Mouse (Mus musculus): ENCODE results near the gene Agfg2. TPM values are rescaled to one million over a fixed set of nuclear protein-coding genes. Genes with fewer than 3 reads are reported as not detected.

Gene Agfg2
- polyA plus RNA-seq, 1 experiment from 2014 or later: 30.5 TPM

- Histone ChIP-seq H3K4me1 (ENCODE audit: control insufficient read depth, low read depth, low read length) (peaks cover 19% of the 10 kb centered on the region), H3K27me3 (ENCODE audit: control insufficient read depth, insufficient read depth, low read depth, low read length) (no peaks in the 10 kb centered on the region), H3K4me2 (ENCODE audit: low read depth, low read length) (peak overlapping the region; percentile 11; the same call in 1 of the 2 replicates), H3K9ac (ENCODE audit: low read depth, low read length) (peak overlapping the region; percentile 15; the same call in 1 of the 2 replicates), H3K27ac (ENCODE audit: low read length) (peak overlapping the region; percentile 61), H3K9me3 (replicated peaks; ENCODE audit: control insufficient read depth, low read length) (no peaks in the 10 kb centered on the region), H3K4me3 (ENCODE audit: low read depth, low read length) (no peak overlapping the region), H3K36me3 (ENCODE audit: control insufficient read depth, insufficient read depth) (no peaks in the 10 kb centered on the region)
- no peak; the same call in 1 of the 2 replicates for ATAC-seq (ENCODE audit: low read depth)
- 42% methylated on average over 12 of the region's 12 CpGs for WGBS (ENCODE audit: insufficient replicate concordance)
Observed at GRCm38 (mm10) chr5:137610548-137611244, 73.8 kb downstream of the Agfg2 start.

DNA sequence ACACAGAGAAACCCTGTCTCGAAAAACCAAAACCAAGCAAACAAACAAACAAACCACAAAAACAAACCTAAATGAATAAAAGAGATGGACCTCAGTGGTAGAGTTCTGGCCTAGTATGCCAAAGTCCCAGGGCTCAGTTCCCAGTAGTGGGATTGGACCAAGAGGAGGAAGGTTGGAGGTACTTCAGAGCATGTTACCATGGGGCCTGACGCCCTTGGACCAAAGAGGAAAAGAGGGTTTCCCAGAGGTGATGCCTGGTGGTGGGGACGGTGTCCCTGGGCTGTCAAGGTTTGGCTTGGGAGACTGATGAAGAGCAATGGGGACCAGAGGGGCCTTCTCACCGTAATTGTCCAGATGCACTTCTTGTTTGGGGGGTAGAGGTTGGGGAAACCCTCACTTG lies 74.5 kb downstream of the Agfg2 start:
- Histone ChIP-seq H3K9me3 (replicated peaks; ENCODE audit: control insufficient read depth, low read length) (no peaks in the 10 kb centered on the region), H3K36me3 (ENCODE audit: control insufficient read depth, insufficient read depth) (no peaks in the 10 kb centered on the region), H3K27me3 (ENCODE audit: control insufficient read depth, insufficient read depth, low read depth, low read length) (no peaks in the 10 kb centered on the region), H3K9ac (ENCODE audit: low read depth, low read length) (no peak overlapping the region), H3K27ac (ENCODE audit: low read length) (no peak overlapping the region), H3K4me2 (ENCODE audit: low read depth, low read length) (no peak overlapping the region), H3K4me1 (ENCODE audit: control insufficient read depth, low read depth, low read length) (peaks cover 25% of the 10 kb centered on the region), H3K4me3 (ENCODE audit: low read depth, low read length) (no peak overlapping the region)
- no peak for ATAC-seq (ENCODE audit: low read depth)
- WGBS (ENCODE audit: insufficient replicate concordance): 72% methylated on average over 4 of the region's 4 CpGs

DNA sequence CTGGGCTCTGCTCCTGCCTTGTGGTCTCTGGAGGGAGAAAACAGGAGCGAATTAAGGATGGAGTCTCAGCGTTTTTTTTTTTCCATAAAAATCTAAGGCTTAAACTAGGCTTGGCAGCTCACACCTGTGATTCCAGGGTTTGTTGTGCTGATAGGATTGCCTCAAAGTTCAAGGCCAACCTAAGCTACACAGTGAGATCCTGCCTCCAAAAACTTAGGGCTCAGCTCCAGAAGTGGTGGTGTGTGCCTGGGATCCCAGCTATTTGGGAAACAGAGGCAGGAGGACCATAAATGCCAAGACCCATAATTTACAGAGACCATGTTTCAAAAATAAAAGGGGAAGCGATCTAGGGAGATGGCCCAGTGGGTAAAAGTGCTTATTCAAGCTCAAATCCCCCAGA lies 75.2 kb downstream of the Agfg2 start:
- H3K27ac ChIP-seq (ENCODE audit: low read length): no peak overlapping the region
- no peaks in the 10 kb centered on the region for H3K27me3 ChIP-seq (ENCODE audit: control insufficient read depth, insufficient read depth, low read depth, low read length)
- no peaks in the 10 kb centered on the region for H3K9me3 ChIP-seq (replicated peaks; ENCODE audit: control insufficient read depth, low read length)
- H3K4me2 ChIP-seq (ENCODE audit: low read depth, low read length): no peak overlapping the region
- no peak overlapping the region for H3K4me3 ChIP-seq (ENCODE audit: low read depth, low read length)
- ATAC-seq (ENCODE audit: low read depth): no peak
- 61% methylated on average over 3 of the region's 3 CpGs for WGBS (ENCODE audit: insufficient replicate concordance)
- peaks cover 27% of the 10 kb centered on the region for H3K4me1 ChIP-seq (ENCODE audit: control insufficient read depth, low read depth, low read length)
- H3K9ac ChIP-seq (ENCODE audit: low read depth, low read length): no peak overlapping the region
- H3K36me3 ChIP-seq (ENCODE audit: control insufficient read depth, insufficient read depth): no peaks in the 10 kb centered on the region

DNA sequence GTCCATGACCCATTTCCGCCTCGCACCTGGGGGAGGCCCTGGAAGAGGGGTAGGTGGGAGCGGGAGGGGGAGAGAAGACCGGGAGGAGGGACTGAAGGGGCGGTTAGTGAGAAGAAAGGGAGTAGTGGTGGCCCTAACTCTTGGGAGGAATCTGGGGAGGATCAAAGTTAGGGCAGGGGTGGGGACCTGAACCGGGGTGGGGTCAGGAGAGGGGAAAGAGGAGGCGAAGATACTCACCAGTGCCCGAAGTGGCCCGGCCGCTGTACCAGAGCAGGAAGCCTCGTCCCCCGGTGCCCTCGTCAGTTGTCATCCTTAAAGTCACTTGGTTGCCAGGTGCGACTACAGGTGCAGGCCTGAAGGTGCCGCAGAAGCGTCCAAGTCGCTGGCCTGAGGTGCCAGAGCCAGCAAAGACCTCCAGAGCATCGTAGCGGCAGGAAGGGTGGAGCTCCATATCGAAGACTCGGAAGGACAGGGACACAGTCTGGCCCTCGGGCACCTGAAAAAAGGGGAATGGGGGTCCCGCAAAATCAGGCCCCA lies 75.8 kb downstream of the Agfg2 start:
- Histone ChIP-seq H3K36me3 (ENCODE audit: control insufficient read depth, insufficient read depth) (no peaks in the 10 kb centered on the region), H3K4me2 (ENCODE audit: low read depth, low read length) (no peak overlapping the region), H3K4me3 (ENCODE audit: low read depth, low read length) (no peak overlapping the region), H3K27me3 (ENCODE audit: control insufficient read depth, insufficient read depth, low read depth, low read length) (no peaks in the 10 kb centered on the region), H3K4me1 (ENCODE audit: control insufficient read depth, low read depth, low read length) (peaks cover 28% of the 10 kb centered on the region), H3K9ac (ENCODE audit: low read depth, low read length) (no peak overlapping the region), H3K27ac (ENCODE audit: low read length) (no peak overlapping the region), H3K9me3 (replicated peaks; ENCODE audit: control insufficient read depth, low read length) (no peaks in the 10 kb centered on the region)
- WGBS (ENCODE audit: insufficient replicate concordance): 53% methylated on average over 23 of the region's 23 CpGs
- no peak for ATAC-seq (ENCODE audit: low read depth)

DNA sequence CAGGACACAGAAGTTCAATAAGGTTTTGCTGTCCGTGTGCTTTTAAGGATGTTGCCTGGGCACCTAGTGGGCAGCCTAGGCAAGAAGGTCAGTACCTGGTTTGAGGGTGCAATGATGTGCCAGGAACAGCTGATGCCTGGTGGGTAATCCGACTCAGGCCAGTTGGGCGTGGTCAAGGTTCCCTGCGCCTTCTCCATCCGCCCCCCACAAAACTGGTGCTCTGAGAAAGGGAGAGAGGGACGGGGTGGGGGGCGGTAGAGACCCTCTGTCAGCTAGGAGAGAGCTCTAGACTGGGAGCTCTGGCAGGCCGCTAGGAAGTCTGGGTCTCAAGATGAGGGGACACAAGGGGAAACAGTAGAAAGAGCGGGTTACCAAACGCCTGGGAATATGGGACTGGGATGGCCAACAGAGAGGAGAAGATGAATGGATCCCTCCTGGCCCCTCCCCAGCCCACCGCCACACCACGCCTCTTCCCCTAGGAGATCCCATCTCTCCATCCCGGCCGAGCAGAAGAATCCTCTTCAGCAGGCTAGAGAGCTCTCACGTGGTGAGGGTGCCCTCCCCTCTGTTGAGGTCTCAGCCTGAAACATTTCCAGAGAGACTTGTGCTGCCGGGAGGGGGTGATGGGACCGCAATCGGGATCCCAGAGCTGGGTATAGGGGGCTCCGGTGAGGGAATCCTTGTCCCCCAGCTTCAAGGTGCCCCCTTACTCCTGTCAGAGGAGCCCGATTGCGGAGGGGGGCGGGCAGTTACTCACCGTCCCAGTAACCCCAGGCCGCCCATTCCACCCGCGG lies 76.5 kb downstream of the Agfg2 start:
- no peak overlapping the region for H3K4me2 ChIP-seq (ENCODE audit: low read depth, low read length)
- no peaks in the 10 kb centered on the region for H3K36me3 ChIP-seq (ENCODE audit: control insufficient read depth, insufficient read depth)
- H3K27me3 ChIP-seq (ENCODE audit: control insufficient read depth, insufficient read depth, low read depth, low read length): no peaks in the 10 kb centered on the region
- ATAC-seq (ENCODE audit: low read depth): no peak
- H3K9me3 ChIP-seq (replicated peaks; ENCODE audit: control insufficient read depth, low read length): no peaks in the 10 kb centered on the region
- no peak overlapping the region for H3K27ac ChIP-seq (ENCODE audit: low read length)
- peaks cover 30% of the 10 kb centered on the region for H3K4me1 ChIP-seq (ENCODE audit: control insufficient read depth, low read depth, low read length)
- no peak overlapping the region for H3K4me3 ChIP-seq (ENCODE audit: low read depth, low read length)
- H3K9ac ChIP-seq (ENCODE audit: low read depth, low read length): no peak overlapping the region
- 46% methylated on average over 26 of the region's 26 CpGs for WGBS (ENCODE audit: insufficient replicate concordance)

GRCm38 (mm10) chr5:137601365-137601729 lies 83.2 kb downstream of the Agfg2 start:
- Histone ChIP-seq H3K27me3 (ENCODE audit: control insufficient read depth, insufficient read depth, low read depth, low read length) (no peaks in the 10 kb centered on the region), H3K9ac (ENCODE audit: low read depth, low read length) (peak overlapping the region; percentile 71), H3K4me2 (ENCODE audit: low read depth, low read length) (peak overlapping the region; percentile 99), H3K27ac (ENCODE audit: low read length) (peak overlapping the region; percentile 91), H3K9me3 (replicated peaks; ENCODE audit: control insufficient read depth, low read length) (no peaks in the 10 kb centered on the region), H3K4me3 (ENCODE audit: low read depth, low read length) (peak overlapping the region; percentile 81), H3K36me3 (ENCODE audit: control insufficient read depth, insufficient read depth) (no peaks in the 10 kb centered on the region), H3K4me1 (ENCODE audit: control insufficient read depth, low read depth, low read length) (peaks cover 45% of the 10 kb centered on the region)
- no peak for ATAC-seq (ENCODE audit: low read depth)
- under 1% methylated on average over 22 of the region's 22 CpGs for WGBS (ENCODE audit: insufficient replicate concordance)

GRCm38 (mm10) chr5:137600619-137601364 lies 83.7 kb downstream of the Agfg2 start, which contains the start of gene Mospd3:
Gene Mospd3, minus strand, starts transcription at chr5:137601058.
- under 1% methylated on average over 41 of the region's 41 CpGs for WGBS (ENCODE audit: insufficient replicate concordance)
- peak within 1 kb of the TSS; percentile 91 for H3K9ac ChIP-seq (ENCODE audit: low read depth, low read length)
- peaks cover 43% of the 10 kb centered on the region for H3K4me1 ChIP-seq (ENCODE audit: control insufficient read depth, low read depth, low read length)
- H3K27ac ChIP-seq (ENCODE audit: low read length): peak within 1 kb of the TSS; percentile 91
- H3K27me3 ChIP-seq (ENCODE audit: control insufficient read depth, insufficient read depth, low read depth, low read length): no peaks in the 10 kb centered on the region
- H3K36me3 ChIP-seq (ENCODE audit: control insufficient read depth, insufficient read depth): no peaks in the 10 kb centered on the region
- H3K4me2 ChIP-seq (ENCODE audit: low read depth, low read length): peak within 1 kb of the TSS; percentile 99
- peak; percentile 93 for ATAC-seq (ENCODE audit: low read depth)
- H3K9me3 ChIP-seq (replicated peaks; ENCODE audit: control insufficient read depth, low read length): no peaks in the 10 kb centered on the region
- peak within 1 kb of the TSS; percentile 81 for H3K4me3 ChIP-seq (ENCODE audit: low read depth, low read length)

Measured in liver, embryonic 16.5 days (tissue).